28 mouse cellular contexts compared by ENCODE assay signal in the genomic region with DNA sequence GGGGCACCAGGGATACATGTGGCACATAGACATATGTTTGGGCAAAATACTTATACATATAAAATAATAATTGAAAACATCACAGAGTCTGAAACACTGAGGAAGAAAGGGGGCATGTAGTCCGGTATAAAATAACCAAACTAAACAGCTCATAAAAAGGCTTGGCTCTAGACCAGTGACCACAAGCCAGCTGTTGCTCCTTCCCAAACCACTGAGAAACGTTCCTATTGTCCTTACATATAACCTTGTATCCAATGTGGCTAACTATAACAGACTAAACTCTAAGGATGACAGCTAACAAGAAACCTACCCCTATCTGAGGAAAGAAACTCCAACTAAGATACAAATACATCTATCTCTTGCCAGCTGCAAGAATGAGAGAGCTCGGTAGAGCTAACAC. TPM values are rescaled to one million over a fixed set of nuclear protein-coding genes. Genes with fewer than 3 reads are reported as not detected.
DNase-seq lines count a peak whose midpoint lies in the region; ATAC-seq lines count a peak whose summit lies in the region.
"Had no signal": no experiment of that assay in that cellular context is flagged by ENCODE, and none has a peak within 500 bp of the region (broad histone marks: within the 10 kb centered on the region; RNA-seq: fewer than 3 reads in every experiment).

No protein-coding gene starts in this region.

- H3K9me3 ChIP-seq in liver, embryonic 11.5 days (ENCODE audit: control insufficient read depth, low read length) = no peaks in the 10 kb centered on the region
- H3K9me3 ChIP-seq: embryonic facial prominence, embryonic 10.5 days; embryonic facial prominence, embryonic 12.5 days; forebrain, embryonic 13.5 days; forebrain, embryonic 15.5 days; G1E had no signal

- no peaks in the 10 kb centered on the region for H3K27me3 ChIP-seq in liver, embryonic 11.5 days (replicated peaks; ENCODE audit: control insufficient read depth, insufficient read depth, low read length)
- H3K27me3 ChIP-seq: CH12.LX; embryonic facial prominence, embryonic 12.5 days; forebrain, embryonic 13.5 days; forebrain, embryonic 15.5 days had no signal

- no peak overlapping the region for H3K4me3 ChIP-seq in liver, embryonic 11.5 days (ENCODE audit: low read depth, low read length)
- H3K4me3 ChIP-seq: embryonic facial prominence, embryonic 10.5 days; embryonic facial prominence, embryonic 12.5 days; forebrain, embryonic 13.5 days; forebrain, embryonic 15.5 days had no signal

- H3K4me1 ChIP-seq in liver, embryonic 11.5 days (replicated peaks; ENCODE audit: control insufficient read depth, insufficient read depth, low read length) = no peaks in the 10 kb centered on the region
- H3K4me1 ChIP-seq: forebrain, embryonic 13.5 days; forebrain, embryonic 15.5 days had no signal

- no peak overlapping the region for H3K27ac ChIP-seq in liver, embryonic 11.5 days (ENCODE audit: low read depth, low read length)
- H3K27ac ChIP-seq: embryonic facial prominence, embryonic 10.5 days; embryonic facial prominence, embryonic 12.5 days; forebrain, embryonic 13.5 days; forebrain, embryonic 15.5 days had no signal

- no peak overlapping the region for H3K4me2 ChIP-seq in liver, embryonic 11.5 days
- H3K4me2 ChIP-seq: embryonic facial prominence, embryonic 12.5 days; forebrain, embryonic 13.5 days; forebrain, embryonic 15.5 days had no signal

- no peak overlapping the region for H3K9ac ChIP-seq in liver, embryonic 11.5 days (ENCODE audit: low read depth, low read length)
- H3K9ac ChIP-seq: embryonic facial prominence, embryonic 12.5 days; forebrain, embryonic 13.5 days; forebrain, embryonic 15.5 days; forebrain, postnatal 0 days had no signal

- H3K36me3 ChIP-seq in liver, embryonic 11.5 days (ENCODE audit: control insufficient read depth, insufficient read depth, low read length) = no peaks in the 10 kb centered on the region
- H3K36me3 ChIP-seq: embryonic facial prominence, embryonic 10.5 days; embryonic facial prominence, embryonic 12.5 days; forebrain, embryonic 15.5 days; G1E had no signal

- no peak for ATAC-seq in liver, embryonic 11.5 days (replicated peaks; ENCODE audit: low FRiP score)
- ATAC-seq: CD4-positive, CD25-positive, alpha-beta regulatory T cell, adult 4 months; forebrain, embryonic 13.5 days; forebrain, embryonic 15.5 days; forebrain, postnatal 0 days had no signal

- 75% methylated on average over 3 of the region's 3 CpGs for WGBS in liver, embryonic 11.5 days

- DNase-seq in heart, adult 11 months = peak; percentile 23
- no peak for DNase-seq in heart, adult 8-10 months (ENCODE audit: low spot score)
- DNase-seq in kidney, postnatal 4 days = peak; percentile 12 to 14
- no peak for DNase-seq in kidney, postnatal 36 days
- peak; percentile 34 for DNase-seq in NIH3T3 (ENCODE audit: low read depth)
- DNase-seq in frontal cortex, postnatal 14 days (ENCODE audit: low spot score in 2 of 2) = no peak
- no peak for DNase-seq in liver, embryonic 11.5 days (ENCODE audit: low spot score)
- DNase-seq: adrenal gland, adult 2 months; adrenal gland, postnatal 10 days; adrenal gland, postnatal 25 days; cerebellum, adult 11 months; cerebellum, adult 18-20 months; cerebellum, adult 8-10 months; cerebellum, adult 9-11 months; cerebellum, postnatal 14 days; cerebellum, postnatal 36 days; embryo, embryonic 11 days; forebrain, postnatal 0 days had no signal

RNA-seq across cellular contexts. Expression of gene Hsd17b6, which starts 33.3 kb away (rescaled TPM):
- not detected for total RNA-seq in heart, adult 8-10 months (2022)
- polyA plus RNA-seq in liver, embryonic 11.5 days (2014; fragmentation: Nextera tagmentation; extraction: Ambion mirVana) = not detected in 2 replicates
- total RNA-seq: adrenal gland, postnatal 25 days; common myeloid progenitor, adult 5-6 weeks; forebrain, postnatal 0 days had no signal
- polyA plus RNA-seq: adrenal gland, adult 2 months; brain, embryonic 14.5 days; CD4-positive, CD25-positive, alpha-beta regulatory T cell, adult 4 months; embryonic facial prominence, embryonic 10.5 days; embryonic facial prominence, embryonic 12.5 days; forebrain, embryonic 11.5 days; forebrain, embryonic 13.5 days; forebrain, embryonic 15.5 days; forebrain, postnatal 0 days; G1E had no signal

RNA-seq across cellular contexts. Expression of gene Prim1, which starts 40.9 kb away (rescaled TPM):
- total RNA-seq in heart, adult 8-10 months (2022) = 1 to 10 TPM; 1.5 to 2.2 (median 1.7) TPM
- polyA plus RNA-seq in liver, embryonic 11.5 days (2014; fragmentation: Nextera tagmentation; extraction: Ambion mirVana) = 106 and 112 TPM in 2 replicates

Comparison
In these comparisons a context has a peak if more than half of its experiments do, and no peak if none do; other contexts are left out.
1. DNase-seq: peak in heart, adult 11 months (single experiment), kidney, postnatal 4 days (2 of 2) and NIH3T3 (single experiment); none in heart, adult 8-10 months (single experiment), kidney, postnatal 36 days (0 of 2), frontal cortex, postnatal 14 days (0 of 2) and liver, embryonic 11.5 days (single experiment).